Mouse (Mus musculus) MEL (cell line): Measurements from ENCODE around the gene Arhgap42. TPM values are rescaled to one million over a fixed set of nuclear protein-coding genes. Genes with fewer than 3 reads are reported as not detected.

ENCODE experiments used
- DNase-seq: peaks from one replicate; pipeline ENCODE4 v3.0.0; 2011; ENCODE audit warnings: low read depth, low spot score
- H3K27ac ChIP-seq: 2 replicates; pipeline ENCODE4 v1.5.1; 2012; ENCODE audit warnings: low read depth, mild to moderate bottlenecking, control low read depth, low read length, moderate library complexity; ENCODE audit not compliant: control insufficient read depth
- H3K27me3 ChIP-seq, 2 experiments: fragments of 150-350 bp in 1 of 2; sonication (generic) in 1 of 2; 2 replicates each; pipeline ENCODE4 v1.6.1; 2012; ENCODE audit warnings: low read length in 2 of 2, mild to moderate bottlenecking in 2 of 2, improper control_type of control experiment in 1 of 2, moderate library complexity in 1 of 2; ENCODE audit not compliant: insufficient read depth in 2 of 2, control insufficient read depth in 1 of 2
- H3K36me3 ChIP-seq, 2 experiments: 2 replicates each; pipeline ENCODE4 v1.6.1; 2012 to 2014; ENCODE audit warnings: low read length in 2 of 2, improper control_type of control experiment in 1 of 2, inconsistent platforms in 1 of 2, mild to moderate bottlenecking in 1 of 2; ENCODE audit not compliant: insufficient read depth in 2 of 2, control insufficient read depth in 1 of 2
- H3K4me1 ChIP-seq, 2 experiments: fragments of 150-350 bp in 1 of 2; sonication (generic) in 1 of 2; 2 replicates each; pipeline ENCODE4 v1.6.1; 2012; ENCODE audit warnings: low read length in 2 of 2, improper control_type of control experiment in 1 of 2, mild to moderate bottlenecking in 1 of 2; ENCODE audit not compliant: insufficient read depth in 2 of 2, control insufficient read depth in 1 of 2
- H3K4me3 ChIP-seq, 2 experiments: fragments of 150-350 bp in 1 of 2; sonication (generic) in 1 of 2; 2 replicates each; pipeline ENCODE4 v1.5.1; 2012; ENCODE audit warnings: low read depth in 2 of 2, low read length in 2 of 2, mild to moderate bottlenecking in 2 of 2, moderate library complexity in 2 of 2, control low read depth in 1 of 2, improper control_type of control experiment in 1 of 2; ENCODE audit not compliant: control insufficient read depth in 1 of 2, insufficient read depth in 1 of 2
- H3K79me2 ChIP-seq: 2 replicates; pipeline ENCODE4 v1.6.1; 2012; ENCODE audit warnings: mild to moderate bottlenecking, low read length, moderate library complexity; ENCODE audit not compliant: control insufficient read depth, poor library complexity, insufficient read depth
- H3K9ac ChIP-seq: 2 replicates; pipeline ENCODE4 v1.6.1; 2012; ENCODE audit warnings: low read depth, mild to moderate bottlenecking, control low read depth, low read length, moderate library complexity; ENCODE audit not compliant: control insufficient read depth, poor library complexity, severe bottlenecking
- H3K9me3 ChIP-seq: fragments of 150-350 bp; sonication (generic); replicated peaks from 2 replicates; pipeline ENCODE4 v1.6.1; 2012; ENCODE audit warnings: mild to moderate bottlenecking, low read length, improper control_type of control experiment, moderate library complexity; ENCODE audit not compliant: insufficient read depth
- CHD1 ChIP-seq: IDR thresholded peaks from 2 replicates; pipeline ENCODE4 v1.6.1; 2012; ENCODE audit warnings: low read depth, mild to moderate bottlenecking, inconsistent platforms, low read length, improper control_type of control experiment
- E2F4 ChIP-seq: IDR thresholded peaks from 2 replicates; pipeline ENCODE4 v1.6.1; 2011; ENCODE audit warnings: low read depth, low read length, improper control_type of control experiment, borderline replicate concordance
- ELF1 ChIP-seq: IDR thresholded peaks from 2 replicates; pipeline ENCODE4 v1.6.1; 2014; ENCODE audit warnings: low read depth, mild to moderate bottlenecking, inconsistent platforms, low read length, improper control_type of control experiment, moderate library complexity
- EP300 ChIP-seq, 2 experiments: IDR thresholded peaks; 2 replicates each; pipeline ENCODE4 v1.6.1; 2011; ENCODE audit warnings: improper control_type of control experiment in 2 of 2, low read length in 2 of 2, low read depth in 1 of 2, mild to moderate bottlenecking in 1 of 2
- ETS1 ChIP-seq: IDR thresholded peaks from 2 replicates; pipeline ENCODE4 v1.6.1; 2012; ENCODE audit warnings: low read depth, mild to moderate bottlenecking, inconsistent platforms, low read length, improper control_type of control experiment, moderate library complexity
- GABPA ChIP-seq: IDR thresholded peaks from 2 replicates; pipeline ENCODE4 v1.6.1; 2012; ENCODE audit warnings: low read depth, mild to moderate bottlenecking, inconsistent platforms, low read length, improper control_type of control experiment, moderate library complexity
- GATA1 ChIP-seq: IDR thresholded peaks from 2 replicates; pipeline ENCODE4 v1.6.1; 2011; ENCODE audit warnings: low read depth, low read length, improper control_type of control experiment
- JUND ChIP-seq: IDR thresholded peaks from 2 replicates; pipeline ENCODE4 v1.6.1; 2011; ENCODE audit warnings: low read depth, mild to moderate bottlenecking, improper control_type of control experiment, low read length
- MAFK ChIP-seq: IDR thresholded peaks from 2 replicates; pipeline ENCODE4 v1.6.1; 2011; ENCODE audit warnings: low read depth, mild to moderate bottlenecking, low read length, improper control_type of control experiment, borderline replicate concordance
- MAX ChIP-seq: IDR thresholded peaks from 2 replicates; pipeline ENCODE4 v1.6.1; 2011; ENCODE audit warnings: low read length, improper control_type of control experiment
- MAZ ChIP-seq: IDR thresholded peaks from 2 replicates; pipeline ENCODE4 v1.6.1; 2012; ENCODE audit warnings: low read depth, mild to moderate bottlenecking, inconsistent platforms, low read length, improper control_type of control experiment
- MXI1 ChIP-seq: IDR thresholded peaks from 2 replicates; pipeline ENCODE4 v1.6.1; 2011; ENCODE audit warnings: mild to moderate bottlenecking, low read depth, low read length, improper control_type of control experiment
- MYB ChIP-seq: IDR thresholded peaks from 2 replicates; pipeline ENCODE4 v1.6.1; 2011; ENCODE audit warnings: mild to moderate bottlenecking, low read depth, low read length, improper control_type of control experiment
- NELFE ChIP-seq: IDR thresholded peaks from 2 replicates; pipeline ENCODE4 v1.6.1; 2011; ENCODE audit warnings: low read depth, low read length, improper control_type of control experiment
- POLR2A ChIP-seq, 2 experiments: IDR thresholded peaks; 2 replicates each; pipeline ENCODE4 v1.6.1; 2011 to 2012; ENCODE audit warnings: low read length in 2 of 2, mild to moderate bottlenecking in 2 of 2, control low read depth in 1 of 2, improper control_type of control experiment in 1 of 2, low read depth in 1 of 2, moderate library complexity in 1 of 2; ENCODE audit not compliant: control insufficient read depth in 1 of 2, insufficient read depth in 1 of 2, poor library complexity in 1 of 2
- POLR2AphosphoS2 ChIP-seq: IDR thresholded peaks from 2 replicates; pipeline ENCODE4 v1.6.1; 2011; ENCODE audit warnings: low read length, improper control_type of control experiment
- POLR2AphosphoS5 ChIP-seq: IDR thresholded peaks from 2 replicates; pipeline ENCODE4 v1.6.1; 2012; ENCODE audit warnings: low read depth, borderline replicate concordance, mild to moderate bottlenecking, inconsistent platforms, low read length, moderate library complexity, mixed read lengths
- RAD21 ChIP-seq: IDR thresholded peaks from 2 replicates; pipeline ENCODE4 v1.6.1; 2011; ENCODE audit warnings: mild to moderate bottlenecking, low read depth, low read length, improper control_type of control experiment
- SIN3A ChIP-seq: IDR thresholded peaks from 2 replicates; pipeline ENCODE4 v1.6.1; 2012; ENCODE audit warnings: low read length, improper control_type of control experiment, inconsistent platforms
- SMC3 ChIP-seq: IDR thresholded peaks from 2 replicates; pipeline ENCODE4 v1.6.1; 2011; ENCODE audit warnings: low read depth, low read length, improper control_type of control experiment
- USF1 ChIP-seq: IDR thresholded peaks from 2 replicates; pipeline ENCODE4 v1.6.1; 2014; ENCODE audit warnings: low read depth, mild to moderate bottlenecking, inconsistent platforms, low read length, improper control_type of control experiment, moderate library complexity
- USF2 ChIP-seq, 2 experiments: IDR thresholded peaks; 2 replicates each; pipeline ENCODE4 v1.6.1; 2011 to 2012; ENCODE audit warnings: improper control_type of control experiment in 2 of 2, low read length in 2 of 2, borderline replicate concordance in 1 of 2, inconsistent platforms in 1 of 2, low read depth in 1 of 2, mild to moderate bottlenecking in 1 of 2; ENCODE audit not compliant: insufficient read depth in 1 of 2
- ZC3H11A ChIP-seq: IDR thresholded peaks from 2 replicates; pipeline ENCODE4 v1.6.1; 2012; ENCODE audit warnings: low read depth, mild to moderate bottlenecking, inconsistent platforms, low read length, improper control_type of control experiment
- ZKSCAN1 ChIP-seq: IDR thresholded peaks from 2 replicates; pipeline ENCODE4 v1.6.1; 2012; ENCODE audit warnings: low read depth, mild to moderate bottlenecking, inconsistent platforms, low read length, improper control_type of control experiment, moderate library complexity
- ZNF384 ChIP-seq: IDR thresholded peaks from 2 replicates; pipeline ENCODE4 v1.6.1; 2012; ENCODE audit warnings: low read depth, mild to moderate bottlenecking, inconsistent platforms, low read length, improper control_type of control experiment
- polyA plus RNA-seq, 2 experiments: library from polyadenylated mRNA; stranded (reverse) in 1 of 2; unstranded in 1 of 2; fragments of >175 nt in 1 of 2; fragments of >200 nt in 1 of 2; gene quantifications; 2 replicates each; pipeline versions ENCODE4 v1.2.1 to v1.2.4; 2012; ENCODE audit warnings: low replicate concordance in 2 of 2, low read depth in 1 of 2; ENCODE audit not compliant: insufficient read length in 2 of 2, insufficient read depth in 1 of 2, missing spikeins in 1 of 2
- total RNA-seq: library from RNA; depleted of rRNA; stranded (reverse); fragments of 300-350 nt; gene quantifications from 2 replicates; pipeline ENCODE4 v1.2.3, GENCODE M21; 2012

Gene Arhgap42
- total and polyA plus RNA-seq, 3 experiments: not detected

DNA sequence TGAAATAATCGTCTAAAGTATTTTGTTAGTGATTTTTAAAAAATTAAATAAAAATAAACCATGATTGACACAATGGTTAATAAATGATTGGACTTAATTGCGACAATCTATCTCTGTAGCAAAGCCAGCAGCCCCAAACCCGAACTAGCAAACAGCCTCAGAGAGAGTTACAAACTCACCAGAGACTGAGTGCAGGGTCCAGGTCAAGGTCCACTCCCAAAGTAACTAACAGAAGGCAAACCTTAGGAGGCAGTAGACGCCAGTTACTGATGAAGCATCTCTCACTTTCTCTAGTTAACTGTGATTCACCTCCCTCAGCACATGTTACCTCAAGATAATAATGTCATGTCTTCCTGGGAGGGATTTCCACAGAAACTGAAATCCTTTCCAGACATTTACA lies 17.7 kb downstream of the Arhgap42 start:
- Histone ChIP-seq H3K36me3 (no peaks in the 10 kb centered on the region), H3K4me1 (no peaks in the 10 kb centered on the region), H3K27me3 (no peaks in the 10 kb centered on the region), H3K27ac (no peak overlapping the region), H3K4me3 (no peak overlapping the region), H3K9me3 (no peaks in the 10 kb centered on the region), H3K9ac (no peak overlapping the region)
- no peak for TF ChIP-seq MAX
- TF ChIP-seq MYB: no peak
- TF ChIP-seq USF2 (IDR thresholded peaks at IDR 0.05; ENCODE audit: borderline replicate concordance in 1 of 2, insufficient read depth in 1 of 2, low read depth in 1 of 2, low read length in 2 of 2): no peak
- TF ChIP-seq MAZ: no peak
- no peak for TF ChIP-seq POLR2AphosphoS2
- TF ChIP-seq ZKSCAN1: no peak
- no peak for TF ChIP-seq CHD1
- TF ChIP-seq GABPA: no peak
- no peak for TF ChIP-seq NELFE
- TF ChIP-seq E2F4: no peak
- no peak for TF ChIP-seq EP300 (IDR thresholded peaks at IDR 0.05; ENCODE audit: low read depth in 1 of 2, low read length in 2 of 2)
- no peak for TF ChIP-seq ZC3H11A
- TF ChIP-seq MXI1: no peak
- no peak for TF ChIP-seq USF1
- no peak for TF ChIP-seq JUND
- TF ChIP-seq, all 39 proteins: peak for 0
- DNase-seq: no peak
- H3K79me2 ChIP-seq: no peaks in the 10 kb centered on the region

DNA sequence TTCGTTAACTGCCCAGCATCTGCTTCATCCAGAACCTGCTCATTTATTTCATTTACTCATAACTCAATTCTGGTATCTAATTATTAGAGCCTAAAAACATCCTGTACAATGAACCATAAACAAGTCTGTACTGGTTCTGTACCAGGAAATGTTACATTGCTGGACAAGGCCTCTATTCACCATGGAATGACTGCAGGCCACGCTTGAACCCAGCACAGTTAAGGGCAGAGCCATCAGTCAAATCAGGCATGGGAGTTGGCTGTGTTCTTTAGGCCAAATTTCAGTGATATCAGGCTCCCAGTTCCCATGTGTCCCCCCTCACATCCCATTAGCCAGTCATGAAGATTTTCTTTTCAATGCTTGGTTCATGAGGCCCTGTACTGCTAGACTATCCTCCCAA lies 20.6 kb downstream of the Arhgap42 start:
- no peak overlapping the region for H3K9ac ChIP-seq
- no peaks in the 10 kb centered on the region for H3K9me3 ChIP-seq
- no peak for DNase-seq
- H3K4me1 ChIP-seq: no peaks in the 10 kb centered on the region
- no peak overlapping the region for H3K27ac ChIP-seq
- no peaks in the 10 kb centered on the region for H3K79me2 ChIP-seq
- no peaks in the 10 kb centered on the region for H3K27me3 ChIP-seq
- no peaks in the 10 kb centered on the region for H3K36me3 ChIP-seq
- TF ChIP-seq SMC3 (no peak), RAD21 (no peak), MAFK (no peak), USF1 (no peak), ELF1 (no peak), MYB (no peak), GATA1 (no peak), POLR2AphosphoS5 (no peak), POLR2A (IDR thresholded peaks at IDR 0.05; ENCODE audit: control insufficient read depth in 1 of 2, insufficient read depth in 1 of 2, low read depth in 1 of 2, low read length in 2 of 2, poor library complexity in 1 of 2) (no peak), ETS1 (no peak), CHD1 (no peak), SIN3A (no peak), ZNF384 (no peak), MXI1 (no peak)
- TF ChIP-seq, all 39 proteins: peak for 0
- H3K4me3 ChIP-seq: no peak overlapping the region
